Mouse (Mus musculus): ENCODE data around the gene Agfg1. TPM values are rescaled to one million over a fixed set of nuclear protein-coding genes. Genes with fewer than 3 reads are reported as not detected.
A peak's percentile ranks its signal among the peaks of the same experiment; 100 is the strongest.

Agfg1 gene
- total RNA-seq, 1 experiment = 66.6 TPM

DNA sequence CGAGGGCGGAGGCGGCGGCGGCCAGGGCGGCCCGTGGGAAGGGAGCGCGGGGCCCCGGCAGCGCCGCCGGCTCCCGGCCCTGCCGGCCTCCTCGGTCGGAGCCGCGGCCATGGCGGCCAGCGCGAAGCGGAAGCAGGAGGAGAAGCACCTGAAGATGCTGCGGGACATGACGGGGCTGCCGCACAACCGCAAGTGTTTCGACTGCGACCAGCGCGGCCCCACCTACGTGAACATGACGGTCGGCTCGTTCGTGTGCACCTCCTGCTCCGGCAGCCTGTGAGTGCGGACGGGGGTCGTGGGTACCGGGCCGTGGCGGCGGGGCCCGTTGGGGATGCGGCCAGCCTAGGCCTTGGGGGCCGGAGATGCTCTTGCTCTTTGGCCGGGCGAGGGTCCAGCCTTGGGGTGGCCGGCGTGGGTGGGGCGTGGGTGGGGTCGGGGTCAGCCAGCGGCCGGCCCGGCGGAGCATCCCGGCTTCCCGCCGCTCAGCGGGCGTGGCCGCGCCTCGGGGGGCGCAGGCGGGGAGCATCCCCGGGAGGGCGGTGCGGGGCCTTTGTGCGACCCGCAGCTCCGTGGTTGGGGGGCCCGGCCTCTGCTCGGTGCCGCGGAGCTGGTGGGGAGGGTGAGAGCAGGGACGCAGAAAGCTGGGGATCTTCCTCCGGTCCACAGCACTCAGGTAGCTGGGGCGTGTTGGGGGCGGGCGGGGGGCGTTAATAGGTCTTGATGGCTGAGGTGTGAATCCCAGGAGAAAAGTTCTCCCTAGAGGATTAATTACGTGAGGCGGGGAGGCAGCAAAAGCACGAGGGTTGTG, 535 bp downstream of the Agfg1 start:
- Histone ChIP-seq H3K27ac (ENCODE audit: insufficient read depth, low read depth, low read length, poor library complexity, severe bottlenecking) (peak overlapping the region; percentile 83), H3K9ac (ENCODE audit: insufficient read depth, low read depth, low read length, poor library complexity, severe bottlenecking) (peak overlapping the region; percentile 96), H3K9me3 (ENCODE audit: control insufficient read depth, insufficient read depth, low read depth, low read length) (no peaks in the 10 kb centered on the region), H3K36me3 (ENCODE audit: control insufficient read depth, insufficient read depth, low read length, poor library complexity, severe bottlenecking) (peaks cover 8% of the 10 kb centered on the region; the same call in 1 of the 2 replicates), H3K4me1 (ENCODE audit: control insufficient read depth in 2 of 2, insufficient read depth in 2 of 2, low read length in 2 of 2, poor library complexity in 1 of 2) (peaks cover 2 to 9% of the 10 kb centered on the region in 2 experiments; a peak in 2 of 4 replicates), H3K4me3 (ENCODE audit: insufficient read depth in 1 of 2, low read depth in 1 of 2, low read length in 2 of 2, poor library complexity in 1 of 2, severe bottlenecking in 1 of 2) (peak overlapping the region; percentile 96 to 97)
- TF ChIP-seq MAFK (IDR thresholded peaks at IDR 0.05; ENCODE audit: insufficient read depth, low read depth, low read length) (no peak), ZC3H11A (IDR thresholded peaks at IDR 0.05; ENCODE audit: borderline replicate concordance, low read depth, low read length) (no peak)
- DNase-seq (ENCODE audit: low read depth, low spot score) = peak; percentile 25
- in situ Hi-C loops (cut with MboI; ENCODE audit: low sequenced_read_pairs in 2 of 2, unreplicated experiment in 2 of 2) = no loop called here

DNA sequence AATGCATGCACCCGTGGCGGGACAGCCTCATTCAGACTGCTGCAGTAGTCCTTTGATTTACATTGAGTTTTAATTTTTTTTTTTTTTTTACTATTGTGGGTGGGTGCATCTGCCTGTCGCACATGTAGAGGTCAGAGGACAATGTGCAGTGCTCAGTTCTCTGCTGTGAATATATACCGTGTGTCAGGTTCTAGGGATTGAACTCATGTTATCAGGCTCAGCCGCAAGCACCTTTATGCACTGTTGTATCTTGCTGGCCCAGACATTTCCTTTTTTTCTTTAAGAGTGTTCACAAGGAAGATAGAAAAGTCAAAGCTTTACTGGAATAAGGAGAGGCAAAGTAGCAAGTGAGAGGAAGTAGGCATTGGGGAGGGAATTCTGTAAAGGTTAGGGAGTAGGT, 16.4 kb downstream of the Agfg1 start:
- in situ Hi-C loops (cut with MboI; ENCODE audit: low sequenced_read_pairs in 2 of 2, unreplicated experiment in 2 of 2) = no loop called here

DNA sequence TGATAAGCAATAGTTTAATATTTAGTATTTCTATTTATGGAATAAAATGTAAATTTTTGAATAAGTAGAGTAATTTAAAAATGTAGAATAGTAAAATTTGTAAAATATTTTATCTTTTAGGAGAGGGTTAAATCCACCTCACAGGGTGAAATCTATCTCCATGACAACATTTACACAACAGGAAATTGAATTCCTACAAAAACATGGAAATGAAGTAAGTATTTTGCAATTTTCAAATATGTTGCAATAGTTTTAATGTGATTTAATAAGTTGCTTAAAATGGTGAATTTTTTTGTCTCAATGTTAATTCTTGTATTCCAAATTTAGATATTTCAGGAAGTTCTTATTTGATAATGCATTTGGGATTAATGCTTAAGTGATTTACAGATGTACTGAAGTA, 19.0 kb downstream of the Agfg1 start:
- no peak overlapping the region for H3K9ac ChIP-seq (ENCODE audit: insufficient read depth, low read depth, low read length, poor library complexity, severe bottlenecking)
- 0 out of 4 replicates have a peak, but pooled peaks cover 0 to 1% of the 10 kb centered on the region in 2 experiments for H3K4me1 ChIP-seq (ENCODE audit: control insufficient read depth in 2 of 2, insufficient read depth in 2 of 2, low read length in 2 of 2, poor library complexity in 1 of 2)
- H3K4me3 ChIP-seq (ENCODE audit: insufficient read depth in 1 of 2, low read depth in 1 of 2, low read length in 2 of 2, poor library complexity in 1 of 2, severe bottlenecking in 1 of 2) = no peak overlapping the region
- in situ Hi-C loops (cut with MboI; ENCODE audit: low sequenced_read_pairs in 2 of 2, unreplicated experiment in 2 of 2) = no loop called here
- no peak overlapping the region for H3K27ac ChIP-seq (ENCODE audit: insufficient read depth, low read depth, low read length, poor library complexity, severe bottlenecking)
- H3K9me3 ChIP-seq (ENCODE audit: control insufficient read depth, insufficient read depth, low read depth, low read length) = no peaks in the 10 kb centered on the region
- TF ChIP-seq MAFK (IDR thresholded peaks at IDR 0.05; ENCODE audit: insufficient read depth, low read depth, low read length) = no peak
- peaks cover 4% of the 10 kb centered on the region for H3K36me3 ChIP-seq (ENCODE audit: control insufficient read depth, insufficient read depth, low read length, poor library complexity, severe bottlenecking)
- DNase-seq (ENCODE audit: low read depth, low spot score) = no peak

More for the DNA sequence above, 16.4 kb downstream of the Agfg1 start:
- no peaks in the 10 kb centered on the region for H3K9me3 ChIP-seq (ENCODE audit: control insufficient read depth, insufficient read depth, low read depth, low read length)
- DNase-seq (ENCODE audit: low read depth, low spot score) = no peak
- TF ChIP-seq ZNF384 (IDR thresholded peaks at IDR 0.05; ENCODE audit: low read depth, low read length) (no peak), ZC3H11A (IDR thresholded peaks at IDR 0.05; ENCODE audit: borderline replicate concordance, low read depth, low read length) (no peak), MAFK (IDR thresholded peaks at IDR 0.05; ENCODE audit: insufficient read depth, low read depth, low read length) (no peak), CHD2 (IDR thresholded peaks at IDR 0.05; ENCODE audit: low read depth, low read length) (no peak)
- H3K36me3 ChIP-seq (ENCODE audit: control insufficient read depth, insufficient read depth, low read length, poor library complexity, severe bottlenecking) = peaks cover 3% of the 10 kb centered on the region; the same call in 1 of the 2 replicates
- H3K27ac ChIP-seq (ENCODE audit: insufficient read depth, low read depth, low read length, poor library complexity, severe bottlenecking) = no peak overlapping the region
- H3K9ac ChIP-seq (ENCODE audit: insufficient read depth, low read depth, low read length, poor library complexity, severe bottlenecking) = no peak overlapping the region
- peaks cover 4 to 7% of the 10 kb centered on the region in 2 experiments; a peak in 2 of 4 replicates for H3K4me1 ChIP-seq (ENCODE audit: control insufficient read depth in 2 of 2, insufficient read depth in 2 of 2, low read length in 2 of 2, poor library complexity in 1 of 2)
- H3K4me3 ChIP-seq (ENCODE audit: insufficient read depth in 1 of 2, low read depth in 1 of 2, low read length in 2 of 2, poor library complexity in 1 of 2, severe bottlenecking in 1 of 2) = no peak overlapping the region

DNA sequence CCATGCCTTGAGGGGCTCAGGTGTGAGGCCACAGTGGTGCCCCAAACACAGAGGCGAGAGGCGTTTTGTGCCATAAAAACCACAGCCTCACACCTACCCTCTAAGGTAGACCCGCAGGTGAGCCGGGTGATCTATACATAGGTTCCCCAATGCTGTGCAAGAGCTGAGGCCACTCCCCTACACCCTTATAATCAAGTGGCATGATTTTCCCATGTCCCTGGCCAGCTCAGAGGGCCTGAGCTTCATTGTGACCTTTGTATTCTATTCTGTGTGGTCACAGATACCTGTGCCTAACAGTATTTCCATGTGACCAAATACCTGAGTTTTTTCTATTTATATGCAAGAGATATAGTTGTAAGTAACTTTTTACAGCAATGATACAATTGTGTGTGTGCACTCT, 21.1 kb downstream of the Agfg1 start:
- DNase-seq (ENCODE audit: low read depth, low spot score) = no peak
- in situ Hi-C loops (cut with MboI; ENCODE audit: low sequenced_read_pairs in 2 of 2, unreplicated experiment in 2 of 2) = no loop called here
- Histone ChIP-seq H3K9me3 (ENCODE audit: control insufficient read depth, insufficient read depth, low read depth, low read length) (no peaks in the 10 kb centered on the region), H3K36me3 (ENCODE audit: control insufficient read depth, insufficient read depth, low read length, poor library complexity, severe bottlenecking) (peaks cover 4% of the 10 kb centered on the region), H3K9ac (ENCODE audit: insufficient read depth, low read depth, low read length, poor library complexity, severe bottlenecking) (no peak overlapping the region), H3K4me1 (ENCODE audit: control insufficient read depth in 2 of 2, insufficient read depth in 2 of 2, low read length in 2 of 2, poor library complexity in 1 of 2) (no peaks in the 10 kb centered on the region), H3K4me3 (ENCODE audit: insufficient read depth in 1 of 2, low read depth in 1 of 2, low read length in 2 of 2, poor library complexity in 1 of 2, severe bottlenecking in 1 of 2) (no peak overlapping the region), H3K27ac (ENCODE audit: insufficient read depth, low read depth, low read length, poor library complexity, severe bottlenecking) (no peak overlapping the region)
- TF ChIP-seq MAFK (IDR thresholded peaks at IDR 0.05; ENCODE audit: insufficient read depth, low read depth, low read length) (no peak), HCFC1 (IDR thresholded peaks at IDR 0.05; ENCODE audit: borderline replicate concordance, insufficient read depth, low read length) (no peak), ZC3H11A (IDR thresholded peaks at IDR 0.05; ENCODE audit: borderline replicate concordance, low read depth, low read length) (no peak), CHD2 (IDR thresholded peaks at IDR 0.05; ENCODE audit: low read depth, low read length) (no peak), ZNF384 (IDR thresholded peaks at IDR 0.05; ENCODE audit: low read depth, low read length) (no peak)

DNA sequence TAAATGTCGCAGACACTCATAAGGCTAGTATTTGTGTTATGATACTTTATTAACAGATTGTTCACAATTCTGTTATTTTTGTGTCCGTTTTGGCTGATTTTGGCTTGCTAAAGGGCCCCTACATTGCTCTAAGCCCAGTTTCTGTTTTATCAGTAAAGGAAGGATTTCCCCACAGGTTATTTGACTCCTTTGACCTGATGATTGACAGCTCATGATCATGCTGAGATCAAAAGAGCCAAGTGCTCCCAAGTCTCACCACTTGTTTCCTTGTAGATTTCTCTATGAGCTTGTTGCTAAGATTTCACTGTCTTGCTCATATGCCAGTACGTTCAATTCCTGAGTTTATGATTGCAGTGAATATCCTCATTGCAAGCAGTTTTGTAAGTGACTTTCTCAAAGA, 30.9 kb downstream of the Agfg1 start:
- H3K9me3 ChIP-seq (ENCODE audit: control insufficient read depth, insufficient read depth, low read depth, low read length) = no peaks in the 10 kb centered on the region
- no peak overlapping the region for H3K27ac ChIP-seq (ENCODE audit: insufficient read depth, low read depth, low read length, poor library complexity, severe bottlenecking)
- peaks cover 0 to 3% of the 10 kb centered on the region in 2 experiments; a peak in 2 of 4 replicates for H3K4me1 ChIP-seq (ENCODE audit: control insufficient read depth in 2 of 2, insufficient read depth in 2 of 2, low read length in 2 of 2, poor library complexity in 1 of 2)
- DNase-seq (ENCODE audit: low read depth, low spot score) = no peak
- no peak overlapping the region for H3K9ac ChIP-seq (ENCODE audit: insufficient read depth, low read depth, low read length, poor library complexity, severe bottlenecking)
- in situ Hi-C loops (cut with MboI; ENCODE audit: low sequenced_read_pairs in 2 of 2, unreplicated experiment in 2 of 2) = no loop called here
- no peak overlapping the region for H3K4me3 ChIP-seq (ENCODE audit: insufficient read depth in 1 of 2, low read depth in 1 of 2, low read length in 2 of 2, poor library complexity in 1 of 2, severe bottlenecking in 1 of 2)
- H3K36me3 ChIP-seq (ENCODE audit: control insufficient read depth, insufficient read depth, low read length, poor library complexity, severe bottlenecking) = peaks cover 4% of the 10 kb centered on the region
- TF ChIP-seq MAFK (IDR thresholded peaks at IDR 0.05; ENCODE audit: insufficient read depth, low read depth, low read length) = no peak
- no peak for TF ChIP-seq CHD2 (IDR thresholded peaks at IDR 0.05; ENCODE audit: low read depth, low read length)
- no peak for TF ChIP-seq HCFC1 (IDR thresholded peaks at IDR 0.05; ENCODE audit: borderline replicate concordance, insufficient read depth, low read length)
- TF ChIP-seq ZC3H11A (IDR thresholded peaks at IDR 0.05; ENCODE audit: borderline replicate concordance, low read depth, low read length) = no peak
- TF ChIP-seq ZNF384 (IDR thresholded peaks at IDR 0.05; ENCODE audit: low read depth, low read length) = no peak

Data from ES-E14 (cell line).